Mouse (Mus musculus) cerebellum, adult 8-10 months (tissue): Measurements from ENCODE around the gene Gm20388.
"Not testable (repeated sequence)": the region's sequence is repeated elsewhere in the genome, so short reads cannot be mapped to it uniquely, and the experiment has no call there.

Source experiments
- DNase-seq: peaks from one replicate; pipeline ENCODE4 v3.0.0; 2022

The Gm20388 gene

GRCm38 (mm10) chr8:123185566-123186409 is 3275.1 kb downstream of the Gm20388 start, which contains the start of gene Dpep1:
TSS of gene Dpep1 (plus strand) at chr8:123186242.
- no peak for DNase-seq

- no peak for DNase-seq
Observed at GRCm38 (mm10) chr8:123188006-123188405, 3277.4 kb downstream of the Gm20388 start.

GRCm38 (mm10) chr8:123188841-123189240 is 3278.2 kb downstream of the Gm20388 start:
- DNase-seq: no peak

DNA sequence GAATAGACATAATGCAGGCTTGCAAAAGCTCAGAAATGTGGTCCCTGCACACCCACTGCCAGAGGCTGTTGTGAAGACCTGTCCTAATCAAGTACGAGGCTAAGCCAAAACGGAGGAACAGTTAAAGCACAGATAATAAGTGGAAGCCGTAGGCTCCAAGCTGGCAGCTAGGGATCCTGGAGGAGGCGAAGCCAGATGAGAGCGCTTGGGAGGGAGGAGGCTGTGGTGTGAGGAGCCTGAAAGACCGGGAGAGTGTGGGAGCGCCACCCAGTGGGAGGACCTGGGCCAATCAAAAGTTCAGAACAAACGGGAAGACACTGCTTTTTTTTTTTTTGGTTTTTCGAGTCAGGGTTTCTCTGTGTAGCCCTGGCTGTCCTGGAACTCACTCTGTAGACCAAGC is 3280.0 kb downstream of the Gm20388 start:
- DNase-seq: peak; percentile 37

GRCm38 (mm10) chr8:123191908-123192307 is 3281.3 kb downstream of the Gm20388 start:
- DNase-seq: no peak

GRCm38 (mm10) chr8:123193771-123194170 is 3283.1 kb downstream of the Gm20388 start:
- DNase-seq: no peak

DNA sequence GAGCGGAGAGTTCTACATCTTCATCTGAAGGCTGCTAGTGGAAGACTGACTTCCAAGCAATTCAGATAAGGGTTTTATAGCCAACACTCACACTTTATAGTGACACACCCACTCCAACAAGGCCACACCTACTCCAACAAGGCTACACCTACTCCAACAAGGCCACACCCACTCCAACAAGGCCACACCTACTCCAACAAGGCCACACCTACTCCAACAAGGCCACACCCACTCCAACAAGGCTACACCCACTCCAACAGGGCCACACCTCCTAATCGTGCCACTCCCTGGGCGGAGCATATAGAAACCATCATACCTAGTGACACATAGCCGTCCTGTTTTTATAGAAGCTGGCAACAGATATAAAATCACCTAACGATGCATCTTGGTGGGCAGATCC is 3286.4 kb downstream of the Gm20388 start:
- not testable (repeated sequence) for DNase-seq

DNA sequence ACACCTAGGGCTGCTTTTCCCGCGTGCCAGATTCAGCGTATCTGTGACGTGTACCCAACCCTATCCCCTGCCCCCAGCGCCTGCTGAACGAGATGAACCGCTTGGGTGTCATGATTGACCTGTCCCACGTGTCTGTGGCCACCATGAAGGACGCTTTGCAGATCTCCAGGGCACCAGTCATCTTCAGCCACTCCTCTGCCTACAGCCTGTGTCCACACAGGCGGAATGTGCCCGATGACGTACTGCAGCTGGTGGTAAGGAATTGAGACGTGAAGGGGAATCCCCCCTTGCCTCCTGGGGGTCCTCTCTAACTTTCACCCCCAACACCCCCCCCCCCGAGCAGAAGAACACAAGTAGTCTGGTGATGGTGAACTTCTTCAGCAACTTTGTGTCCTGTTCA is 3289.2 kb downstream of the Gm20388 start:
- DNase-seq: no peak

DNA sequence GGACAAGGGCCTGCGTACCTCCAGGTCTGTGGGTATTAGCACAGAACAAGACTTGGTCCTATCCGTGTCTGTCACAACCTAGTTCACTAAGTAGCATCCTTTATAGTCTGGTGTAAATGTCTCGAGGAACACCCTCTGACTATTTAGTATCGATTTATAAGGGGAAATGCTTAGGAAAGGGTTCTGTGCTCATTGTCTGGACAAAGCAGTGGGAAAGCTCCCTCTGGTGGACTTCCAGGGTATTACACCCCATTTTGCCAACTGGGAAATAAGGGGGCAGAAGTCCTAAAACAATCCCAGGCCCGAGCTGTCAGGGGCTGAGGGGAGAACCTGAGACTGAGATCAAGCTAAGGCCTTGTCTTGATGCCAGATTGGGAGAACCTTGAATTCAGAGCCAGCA is 3291.6 kb downstream of the Gm20388 start:
- DNase-seq: peak; percentile 68

DNA sequence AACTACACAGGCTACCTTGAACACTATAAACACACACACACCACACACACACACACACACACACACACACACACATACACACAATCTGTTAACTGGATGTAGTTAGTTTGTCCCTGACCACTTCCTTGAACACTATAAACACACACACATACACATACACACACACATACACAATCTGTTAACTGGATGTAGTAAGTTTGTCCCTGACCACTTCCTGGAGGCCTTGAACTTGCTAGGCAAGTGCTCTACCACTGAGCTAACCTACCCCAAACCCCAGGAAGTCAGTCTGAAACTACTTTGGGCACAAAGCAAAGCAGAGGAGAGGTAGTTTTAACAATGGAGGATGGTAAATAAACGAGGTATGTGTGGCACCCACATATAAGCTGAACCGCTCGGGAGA is 3292.9 kb downstream of the Gm20388 start:
- no peak for DNase-seq

DNA sequence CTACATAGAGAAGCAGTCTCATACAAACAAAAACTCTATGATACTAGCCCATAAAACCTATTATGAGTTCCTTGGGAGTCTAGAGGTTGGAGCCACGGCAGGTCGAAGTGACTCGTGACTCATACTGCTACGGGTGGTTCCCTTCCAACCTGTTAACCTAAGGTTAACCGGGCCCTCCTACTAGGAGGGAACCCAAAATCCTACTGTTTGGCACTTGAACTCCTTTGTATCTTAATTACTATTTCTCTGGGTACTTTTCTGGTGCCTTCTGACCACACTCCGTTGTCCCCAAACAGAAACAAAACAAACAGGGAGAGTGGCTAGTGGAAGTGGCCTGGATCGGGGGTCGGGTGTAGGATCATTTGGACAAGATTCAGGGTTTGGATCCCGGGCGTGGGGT is 3301.2 kb downstream of the Gm20388 start:
- DNase-seq: no peak

DNA sequence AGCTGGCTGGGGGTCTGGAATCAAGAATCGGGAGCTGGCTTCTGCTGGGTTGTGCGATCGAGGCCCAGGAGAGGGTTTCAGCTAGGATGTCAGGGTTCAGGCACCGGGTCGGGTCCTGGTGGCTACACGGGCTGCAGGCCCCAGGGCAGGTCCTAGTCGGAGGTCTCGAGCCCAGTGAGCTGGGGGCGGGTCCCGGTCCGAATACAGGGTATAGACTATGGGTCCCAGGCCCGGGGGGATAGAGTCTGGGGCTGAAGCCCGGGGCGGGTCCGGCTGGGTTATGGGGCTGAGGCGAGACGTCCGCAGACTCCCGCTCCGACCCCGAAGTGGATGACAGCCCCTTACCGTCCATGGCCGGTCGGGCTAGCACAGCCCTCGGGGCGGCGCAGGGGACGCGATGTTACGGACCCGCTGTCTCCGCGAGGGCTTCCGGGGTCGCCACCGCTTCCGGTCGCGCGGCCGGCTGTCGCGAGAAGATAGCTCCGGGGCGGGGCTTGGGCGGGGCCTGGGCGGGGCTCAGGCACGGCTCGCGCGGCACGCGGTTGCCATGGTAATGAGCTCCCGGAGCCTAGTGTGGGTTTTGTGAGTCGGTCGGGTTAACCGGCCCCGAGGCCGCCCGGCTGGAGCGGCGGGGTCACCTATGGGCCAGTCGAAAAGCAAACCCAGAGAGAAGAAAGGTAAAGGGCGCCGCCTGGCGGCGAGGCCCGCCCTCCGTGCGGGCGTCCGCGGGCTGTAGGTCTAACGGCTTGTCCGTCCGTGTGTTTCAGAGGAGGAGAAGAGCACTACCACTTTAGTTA is 3301.9 kb downstream of the Gm20388 start, which contains the start of the genes Chmp1a and Spata33:
Gene Chmp1a, minus strand, starts transcription at position 443 of the 797 bp plus-strand sequence.
Gene Spata33, plus strand, starts transcription at position 512 of the 797 bp plus-strand sequence.
- DNase-seq: peak; percentile 83

DNA sequence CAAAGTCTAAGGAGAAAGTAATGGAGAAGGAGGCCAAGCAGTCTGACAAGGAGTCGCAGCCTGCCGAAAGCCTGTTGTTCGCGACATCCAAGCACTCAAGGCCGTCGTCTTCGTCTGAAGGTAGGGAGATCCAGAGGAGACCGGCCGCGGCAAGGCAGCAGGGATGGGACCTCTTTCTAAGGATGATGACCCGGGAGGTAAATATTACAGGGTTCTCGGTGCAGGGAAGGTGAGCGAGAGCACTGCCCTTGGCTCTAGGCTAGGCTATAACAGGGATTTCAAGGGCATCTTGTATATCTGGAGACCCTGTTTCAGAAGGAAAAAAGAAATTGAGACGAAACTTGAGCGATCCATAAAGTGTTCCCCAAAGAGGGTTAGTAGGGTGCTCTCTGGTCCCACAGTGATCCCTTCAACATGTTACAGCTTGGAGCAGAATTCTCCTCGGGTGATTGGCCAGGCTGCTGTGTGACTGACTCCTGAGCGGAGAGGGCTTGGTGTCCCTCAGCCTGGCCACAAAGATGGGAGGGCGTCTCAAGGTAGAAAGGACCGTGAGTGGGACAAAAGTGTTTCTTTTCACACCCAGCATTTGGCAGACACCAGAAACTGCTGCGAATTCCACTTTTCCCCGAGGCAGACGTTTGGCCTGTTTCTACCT is 3302.6 kb downstream of the Gm20388 start:
- no peak for DNase-seq

DNA sequence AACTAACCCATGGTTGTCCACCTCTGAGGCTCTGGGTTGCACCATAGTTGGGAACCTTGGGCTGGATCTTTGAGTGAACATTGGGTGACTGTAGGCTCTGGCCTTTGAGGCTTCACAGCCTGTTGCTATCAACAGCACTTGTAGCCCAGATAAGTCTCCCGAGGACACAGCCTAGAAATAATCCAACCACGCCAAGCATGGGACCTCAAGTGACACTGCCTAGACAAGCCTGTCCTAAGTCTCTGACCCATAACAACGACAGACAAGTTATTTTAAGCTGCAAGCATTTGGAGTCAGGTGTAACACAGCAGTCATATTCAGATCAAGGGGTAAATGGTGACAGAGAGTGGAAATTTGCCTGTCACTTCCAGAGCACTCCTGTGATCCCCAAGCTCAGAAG is 3304.8 kb downstream of the Gm20388 start:
- no peak for DNase-seq

DNA sequence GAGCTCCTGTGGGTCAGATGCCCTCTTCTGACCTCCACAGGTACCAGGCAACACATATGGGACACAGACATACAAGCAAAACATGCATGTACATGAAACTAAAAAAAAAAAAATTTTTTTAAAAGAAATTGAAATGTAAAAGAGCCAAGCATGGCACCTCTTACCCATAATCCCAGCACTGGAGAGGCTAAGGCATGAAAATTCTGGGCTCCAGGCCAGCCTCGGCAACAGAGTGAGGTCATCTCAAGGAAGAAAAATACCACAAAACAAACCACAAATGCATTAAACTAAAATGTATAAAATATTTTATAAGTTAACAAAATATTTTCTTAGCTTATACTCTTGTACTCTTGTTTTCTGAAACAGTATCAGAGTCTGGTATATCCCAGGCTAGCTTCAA is 3310.3 kb downstream of the Gm20388 start:
- DNase-seq: no peak

- peak; percentile 90 for DNase-seq
Observed at GRCm38 (mm10) chr8:123224278-123225266, 3313.9 kb downstream of the Gm20388 start, which contains the start of gene Cdk10. TSS of gene Cdk10 (plus strand) at chr8:123224842.

DNA sequence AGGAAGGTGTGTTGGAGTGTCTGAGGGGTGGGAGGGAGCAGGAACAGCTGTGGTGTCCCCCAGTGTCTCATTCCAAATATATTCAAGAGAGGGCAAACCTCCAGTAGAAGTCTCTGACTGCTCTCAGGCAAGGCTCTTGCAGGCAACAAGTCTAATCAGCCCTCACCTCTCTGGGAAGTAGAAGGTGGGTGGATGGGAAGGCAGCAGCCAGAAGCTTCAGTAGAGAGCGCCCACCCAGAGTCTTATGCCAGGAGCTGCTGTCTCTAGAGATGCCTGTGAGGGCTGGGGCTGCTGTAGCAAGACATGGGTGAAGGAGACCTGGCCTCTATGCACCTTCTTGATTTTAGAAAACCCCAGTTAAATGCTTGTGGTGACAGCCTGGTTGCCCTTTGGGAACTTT is 3317.8 kb downstream of the Gm20388 start:
- no peak for DNase-seq

- not testable (repeated sequence) for DNase-seq
Observed at GRCm38 (mm10) chr8:123230326-123230725, 3319.7 kb downstream of the Gm20388 start.

- DNase-seq: no peak
Observed at GRCm38 (mm10) chr8:123231742-123232141, 3321.1 kb downstream of the Gm20388 start.

DNA sequence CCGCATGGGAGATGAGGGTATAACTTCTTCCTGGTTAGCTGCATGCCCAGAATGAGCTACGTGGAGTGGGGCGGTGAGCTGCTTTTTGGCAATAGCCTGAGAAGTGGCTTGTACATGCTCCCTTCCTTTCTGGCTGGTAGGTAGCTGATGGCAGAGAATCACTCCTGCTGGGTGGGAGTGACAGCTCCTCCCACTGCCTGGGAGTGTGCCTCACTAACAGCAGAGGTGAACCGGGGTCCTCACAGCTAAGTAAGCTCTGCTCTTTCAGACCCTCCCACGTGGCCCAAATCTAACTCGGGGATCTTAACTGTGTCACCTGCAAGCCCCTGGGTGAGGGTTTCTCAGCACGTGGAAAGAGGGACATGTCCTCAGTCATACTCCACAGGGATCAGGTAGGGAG is 3321.9 kb downstream of the Gm20388 start:
- no peak for DNase-seq

GRCm38 (mm10) chr8:123233300-123233699 is 3322.7 kb downstream of the Gm20388 start:
- no peak for DNase-seq

DNA sequence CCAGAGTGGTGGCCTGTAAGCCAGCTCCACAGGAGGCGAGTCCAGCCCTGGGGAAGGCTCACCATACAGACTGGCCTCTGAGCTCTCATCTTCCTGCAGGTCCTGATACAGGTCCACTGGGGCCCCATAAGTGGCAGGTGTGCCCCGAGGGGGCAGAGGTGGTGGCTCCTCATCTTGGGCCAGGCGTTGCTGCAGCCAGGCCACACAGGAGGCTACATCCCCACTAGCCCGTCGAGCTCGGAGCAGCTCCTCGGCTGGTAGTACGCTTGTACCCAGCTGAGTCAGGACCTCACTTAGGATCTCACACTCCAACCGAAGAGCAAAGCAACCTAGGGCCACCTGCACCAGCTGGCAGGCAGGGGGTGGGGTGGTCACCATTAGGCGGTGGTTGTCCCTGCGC is 3323.1 kb downstream of the Gm20388 start:
- DNase-seq: no peak
